Mouse (Mus musculus) hindbrain, embryonic 15.5 days (tissue): ENCODE data around the gene Stxbp6. TPM values are rescaled to one million over a fixed set of nuclear protein-coding genes. Genes with fewer than 3 reads are reported as not detected.
A peak's percentile ranks its signal among the peaks of the same experiment; 100 is the strongest.

Experiments
- ATAC-seq: fragments of 200-750 bp; cut with Nextera tagmentation; 2 replicates; pipeline ENCODE4 v1.8.0; 2017; ENCODE audit warnings: low read depth, moderate number of reproducible peaks, moderate TSS enrichment; ENCODE audit not compliant: low FRiP score
- H3K27ac ChIP-seq: fragments of 300-500 bp; sonication (generic); replicated peaks from 2 replicates; pipeline ENCODE4 v1.5.1; 2015; ENCODE audit warnings: mild to moderate bottlenecking, inconsistent platforms
- H3K27me3 ChIP-seq: fragments of 300-500 bp; sonication (generic); 2 replicates; pipeline ENCODE4 v1.6.1; 2015; ENCODE audit warnings: control low read depth, inconsistent platforms
- H3K36me3 ChIP-seq: fragments of 300-500 bp; sonication (generic); 2 replicates; pipeline ENCODE4 v1.6.1; 2015; ENCODE audit warnings: control low read depth, inconsistent platforms
- H3K4me1 ChIP-seq: fragments of 300-500 bp; sonication (generic); replicated peaks from 2 replicates; pipeline ENCODE4 v1.6.1; 2015; ENCODE audit warnings: control low read depth, inconsistent platforms
- H3K4me2 ChIP-seq: fragments of 300-500 bp; sonication (generic); 2 replicates; pipeline ENCODE4 v1.6.1; 2015; ENCODE audit warnings: moderate library complexity, mild to moderate bottlenecking, inconsistent platforms
- H3K4me3 ChIP-seq: fragments of 300-500 bp; sonication (generic); 2 replicates; pipeline ENCODE4 v1.5.1; 2015; ENCODE audit warnings: mild to moderate bottlenecking, inconsistent platforms
- H3K9ac ChIP-seq: fragments of 300-500 bp; sonication (generic); 2 replicates; pipeline ENCODE4 v1.6.1; 2015; ENCODE audit warnings: inconsistent platforms
- H3K9me3 ChIP-seq: fragments of 300-500 bp; sonication (generic); 2 replicates; pipeline ENCODE4 v1.6.1; 2016; ENCODE audit warnings: control low read depth, inconsistent platforms
- WGBS: fragments of 180-500 bp; shearing (Covaris S2); methylation state at CpG from one replicate; pipeline ENCODE4 v1.1.7; 2015; 5-methylcytosine and 5-hydroxymethylcytosine counted together
- polyA plus RNA-seq: library from polyadenylated mRNA; unstranded; fragments of >200 nt; fragmentation: Nextera tagmentation; extraction: Ambion mirVana; gene quantifications from 2 replicates; pipeline ENCODE4 v1.2.1, GENCODE M21; 2015

Gene Stxbp6
- polyA plus RNA-seq, 1 experiment from 2014 or later = 19.4 TPM

DNA sequence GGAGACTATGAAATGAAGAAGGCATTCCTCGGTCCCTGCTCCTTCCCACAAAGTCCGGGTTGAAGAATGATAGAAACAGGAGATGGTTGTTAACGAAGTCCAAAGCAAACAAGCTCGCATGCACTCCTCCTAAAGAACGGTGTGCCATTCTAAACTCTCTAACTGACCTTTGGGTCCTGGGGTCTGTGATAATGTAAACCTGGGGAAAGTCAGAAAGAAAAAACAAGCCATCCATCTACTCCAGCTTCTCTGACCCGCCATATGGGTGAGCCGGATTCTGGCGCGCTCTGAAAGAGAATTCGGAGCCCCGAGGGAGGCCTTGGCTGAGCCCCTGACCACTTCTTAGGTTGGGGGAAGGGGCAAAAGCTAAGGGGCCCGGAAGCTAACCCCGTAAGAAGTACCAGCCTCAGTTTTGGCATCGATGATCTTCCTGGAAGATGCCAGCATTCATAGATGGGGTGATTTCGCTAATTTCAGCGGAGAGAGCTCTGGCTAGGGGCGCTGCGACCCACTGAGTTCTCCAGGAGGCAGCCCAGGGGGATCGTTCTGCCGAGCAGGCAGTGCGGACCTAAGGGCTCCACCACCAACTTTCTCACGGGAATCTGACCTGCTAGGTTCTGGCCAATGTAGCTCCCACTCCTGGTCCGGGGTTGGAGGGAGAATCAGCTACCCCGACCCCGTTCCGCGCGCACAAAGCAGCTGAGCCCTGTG is 1.0 kb downstream of the Stxbp6 start:
- peak overlapping the region; percentile 71 for H3K27ac ChIP-seq
- H3K4me1 ChIP-seq = peaks cover 24% of the 10 kb centered on the region
- H3K36me3 ChIP-seq = no peaks in the 10 kb centered on the region
- ATAC-seq = peak; percentile 12
- no peaks in the 10 kb centered on the region for H3K27me3 ChIP-seq
- peak overlapping the region; percentile 75 for H3K9ac ChIP-seq
- peak overlapping the region; percentile 80 for H3K4me3 ChIP-seq
- no peaks in the 10 kb centered on the region for H3K9me3 ChIP-seq
- 1% methylated on average over 28 of the region's 28 CpGs for WGBS
- H3K4me2 ChIP-seq = peak overlapping the region; percentile 97

DNA sequence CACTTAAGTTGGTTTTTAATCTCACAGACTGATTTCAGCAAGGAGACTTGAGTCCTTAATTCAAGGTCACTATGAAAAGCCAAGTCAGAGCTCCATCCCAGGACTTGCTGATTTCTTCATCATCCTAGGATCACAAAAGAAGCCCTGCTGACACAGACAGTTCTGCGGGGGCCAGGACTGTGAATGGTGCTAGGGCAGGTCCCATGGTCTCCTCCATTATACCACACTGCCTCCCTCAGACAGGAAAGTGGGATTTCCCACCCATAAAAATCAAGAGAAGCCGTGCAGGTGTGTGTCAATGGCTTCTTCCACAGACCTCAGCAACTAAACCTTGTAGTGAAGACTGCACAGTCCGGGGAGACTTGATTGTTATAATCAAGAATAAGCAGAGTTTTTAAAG is 2.3 kb downstream of the Stxbp6 start:
- Histone ChIP-seq H3K4me3 (0 out of 2 replicates have a peak overlapping the region, but pooled peaks have one; percentile 80), H3K36me3 (no peaks in the 10 kb centered on the region), H3K9ac (no peak overlapping the region), H3K9me3 (no peaks in the 10 kb centered on the region), H3K27ac (no peak overlapping the region), H3K4me1 (peaks cover 29% of the 10 kb centered on the region), H3K4me2 (peak overlapping the region; percentile 97), H3K27me3 (no peaks in the 10 kb centered on the region)
- no peak for ATAC-seq
- 50% methylated on average over 3 of the region's 3 CpGs for WGBS

DNA sequence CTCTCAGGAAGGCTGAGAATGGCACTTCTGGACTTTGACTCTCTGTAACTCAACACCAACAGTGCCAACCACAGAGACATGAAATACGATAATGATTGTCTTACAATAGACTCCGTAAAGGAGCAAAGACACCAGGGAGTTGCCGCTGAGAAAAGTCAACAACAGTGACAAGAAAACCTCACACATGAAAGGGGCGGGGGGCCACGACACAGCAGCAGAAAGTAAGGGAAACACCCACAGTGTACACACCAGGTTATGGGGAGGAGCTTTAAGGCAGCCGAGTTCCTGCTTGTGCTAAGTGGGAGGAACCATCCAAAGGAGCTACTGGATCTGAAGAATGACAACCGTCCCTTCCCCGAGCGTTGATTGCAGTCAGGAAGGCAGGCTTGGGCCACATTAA is 4.3 kb downstream of the Stxbp6 start:
- WGBS = 62% methylated on average over 9 of the region's 9 CpGs
- Histone ChIP-seq H3K36me3 (no peaks in the 10 kb centered on the region), H3K4me3 (no peak overlapping the region), H3K4me2 (no peak overlapping the region), H3K9ac (no peak overlapping the region), H3K27ac (no peak overlapping the region), H3K27me3 (no peaks in the 10 kb centered on the region), H3K4me1 (peaks cover 26% of the 10 kb centered on the region), H3K9me3 (no peaks in the 10 kb centered on the region)
- no peak for ATAC-seq

DNA sequence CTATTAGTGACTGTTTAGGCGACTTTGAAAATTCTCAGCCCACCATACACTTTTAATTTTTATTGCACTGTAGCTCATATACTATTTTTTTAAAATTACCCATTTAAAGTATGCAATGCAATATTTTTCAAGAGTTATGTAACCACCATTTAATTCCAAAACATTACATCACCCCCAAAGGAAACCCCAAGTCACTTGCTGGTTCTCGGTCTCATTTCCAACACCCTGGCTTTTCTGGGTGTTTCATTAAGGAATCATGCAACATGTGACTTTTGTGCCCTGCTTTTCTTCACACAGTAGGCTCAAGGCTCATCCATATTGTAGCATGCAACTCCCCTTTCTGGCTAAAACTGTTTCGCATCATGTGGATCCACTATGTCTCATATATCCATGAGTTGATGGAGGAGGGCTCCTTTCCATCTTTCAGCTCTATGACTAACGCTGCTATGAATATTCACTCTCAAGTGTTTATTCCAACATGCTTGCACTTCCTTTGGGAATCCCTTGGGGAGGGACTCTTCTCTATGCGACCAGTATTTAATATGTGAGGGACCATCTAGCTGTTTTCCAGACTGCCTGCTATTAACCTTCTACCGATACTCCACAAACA is 6.3 kb downstream of the Stxbp6 start:
- Histone ChIP-seq H3K4me1 (peaks cover 10% of the 10 kb centered on the region), H3K36me3 (no peaks in the 10 kb centered on the region), H3K9me3 (no peaks in the 10 kb centered on the region), H3K4me2 (no peak overlapping the region), H3K27me3 (no peaks in the 10 kb centered on the region), H3K27ac (no peak overlapping the region), H3K9ac (no peak overlapping the region), H3K4me3 (no peak overlapping the region)
- ATAC-seq = no peak
- 85% methylated on average over 6 of the region's 6 CpGs for WGBS

DNA sequence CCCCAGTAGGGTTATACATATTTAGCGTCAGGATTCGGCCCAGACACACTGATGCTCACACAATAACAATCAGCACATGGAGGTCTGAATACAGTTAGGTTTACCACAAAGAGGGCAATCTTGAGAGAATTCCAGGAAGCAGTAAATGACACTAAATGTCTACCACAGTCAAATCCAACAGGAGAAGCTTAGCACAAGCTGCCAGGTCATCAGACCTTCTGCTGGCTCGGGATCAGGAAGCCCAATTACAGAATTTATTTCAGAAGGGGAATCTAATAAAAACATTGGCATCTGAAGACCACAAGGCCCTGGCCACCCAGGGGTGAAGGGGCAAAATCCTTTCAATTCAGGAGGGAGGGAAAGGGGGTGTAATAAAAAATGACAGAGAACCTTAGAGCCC is 6.8 kb downstream of the Stxbp6 start:
- H3K4me3 ChIP-seq = no peak overlapping the region
- peak overlapping the region; percentile 40 for H3K4me2 ChIP-seq
- 0 out of 2 replicates have a peak overlapping the region, but pooled peaks have one; percentile 36 for H3K27ac ChIP-seq
- H3K27me3 ChIP-seq = no peaks in the 10 kb centered on the region
- no peaks in the 10 kb centered on the region for H3K9me3 ChIP-seq
- 40% methylated on average over 3 of the region's 3 CpGs for WGBS
- no peak for ATAC-seq
- no peak overlapping the region for H3K9ac ChIP-seq
- no peaks in the 10 kb centered on the region for H3K36me3 ChIP-seq
- peaks cover 7% of the 10 kb centered on the region for H3K4me1 ChIP-seq

DNA sequence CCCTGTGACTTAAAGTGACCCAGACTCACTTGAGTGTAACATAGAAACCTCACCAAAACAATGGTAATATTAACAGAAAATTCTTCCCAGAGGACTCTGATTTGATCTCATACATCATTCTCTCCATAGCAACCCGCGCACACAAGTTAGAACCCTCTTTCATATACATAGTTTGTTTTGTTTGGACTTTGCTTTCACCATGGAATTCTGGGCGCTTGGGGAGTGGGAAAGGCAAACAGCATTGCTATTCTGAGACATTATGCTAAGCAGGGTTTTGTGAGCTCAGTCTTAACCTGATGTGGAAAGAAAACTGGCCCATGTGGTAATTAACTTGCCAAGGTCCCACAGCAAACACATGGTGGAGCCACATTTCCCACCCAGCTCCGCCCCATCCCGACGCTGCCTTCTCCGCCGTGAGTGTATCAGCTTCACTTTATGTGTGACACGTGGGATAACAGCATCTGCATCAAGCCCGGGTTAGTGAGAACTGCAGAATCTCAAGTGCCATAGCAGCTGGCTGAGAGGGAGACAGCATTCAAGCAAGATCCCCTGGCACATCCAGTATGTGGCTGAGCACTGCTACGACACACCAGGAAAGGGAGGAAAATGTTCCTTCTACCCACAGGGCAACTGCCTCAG is 7.3 kb downstream of the Stxbp6 start:
- Histone ChIP-seq H3K4me1 (peaks cover 7% of the 10 kb centered on the region), H3K36me3 (no peaks in the 10 kb centered on the region), H3K4me2 (peak overlapping the region; percentile 40), H3K27ac (0 out of 2 replicates have a peak overlapping the region, but pooled peaks have one; percentile 36), H3K9me3 (no peaks in the 10 kb centered on the region), H3K27me3 (no peaks in the 10 kb centered on the region), H3K9ac (no peak overlapping the region), H3K4me3 (no peak overlapping the region)
- WGBS = 33% methylated on average over 11 of the region's 11 CpGs
- peak; percentile 46 for ATAC-seq

DNA sequence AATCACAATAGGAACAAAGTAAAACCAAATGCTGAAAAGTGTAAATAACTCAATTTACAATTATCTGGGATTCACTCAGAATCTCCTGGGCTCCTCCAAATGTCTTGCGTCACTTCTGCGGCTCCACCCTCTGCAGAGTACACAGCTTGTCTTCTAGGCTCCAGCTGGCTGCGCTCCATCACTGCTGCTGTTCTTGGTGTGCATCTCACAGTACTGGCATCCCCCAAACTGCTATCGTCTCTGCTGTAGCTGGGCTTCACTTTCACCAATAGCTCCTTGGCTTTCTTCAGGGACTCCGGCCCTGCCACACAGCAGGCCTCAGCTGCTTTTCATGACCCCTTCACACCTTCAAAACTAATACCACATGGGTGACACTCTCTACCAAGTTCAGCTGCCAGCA is 10.9 kb downstream of the Stxbp6 start:
- no peak overlapping the region for H3K27ac ChIP-seq
- no peaks in the 10 kb centered on the region for H3K9me3 ChIP-seq
- WGBS = 82% methylated on average over 5 of the region's 5 CpGs
- no peak overlapping the region for H3K4me3 ChIP-seq
- no peak for ATAC-seq
- no peaks in the 10 kb centered on the region for H3K27me3 ChIP-seq
- H3K36me3 ChIP-seq = no peaks in the 10 kb centered on the region
- H3K4me2 ChIP-seq = no peak overlapping the region
- H3K9ac ChIP-seq = no peak overlapping the region
- peaks cover 7% of the 10 kb centered on the region for H3K4me1 ChIP-seq

DNA sequence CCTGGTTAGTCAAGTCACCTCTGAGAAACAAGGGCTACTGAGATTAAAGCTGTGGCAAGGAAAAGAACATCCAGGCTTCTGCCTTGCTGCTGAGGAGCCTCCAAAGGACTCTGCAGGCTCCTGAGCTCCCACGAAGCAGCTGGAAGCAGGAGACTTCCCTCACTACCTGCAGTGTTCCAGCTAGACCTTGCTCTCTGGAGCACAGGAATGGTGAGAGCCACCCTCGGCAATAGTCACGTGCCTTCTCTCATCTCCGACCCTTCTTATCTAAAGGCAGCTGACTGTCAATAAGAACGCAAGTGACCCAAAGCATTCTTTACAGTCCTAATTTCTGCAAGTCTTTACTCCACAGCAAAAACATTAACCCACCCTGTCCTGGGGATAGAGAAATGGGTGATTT is 13.2 kb downstream of the Stxbp6 start:
- ATAC-seq = no peak
- Histone ChIP-seq H3K9me3 (no peaks in the 10 kb centered on the region), H3K4me1 (no peaks in the 10 kb centered on the region), H3K9ac (no peak overlapping the region), H3K27me3 (no peaks in the 10 kb centered on the region), H3K27ac (no peak overlapping the region), H3K4me3 (no peak overlapping the region), H3K4me2 (no peak overlapping the region), H3K36me3 (no peaks in the 10 kb centered on the region)
- 68% methylated on average over 5 of the region's 5 CpGs for WGBS

DNA sequence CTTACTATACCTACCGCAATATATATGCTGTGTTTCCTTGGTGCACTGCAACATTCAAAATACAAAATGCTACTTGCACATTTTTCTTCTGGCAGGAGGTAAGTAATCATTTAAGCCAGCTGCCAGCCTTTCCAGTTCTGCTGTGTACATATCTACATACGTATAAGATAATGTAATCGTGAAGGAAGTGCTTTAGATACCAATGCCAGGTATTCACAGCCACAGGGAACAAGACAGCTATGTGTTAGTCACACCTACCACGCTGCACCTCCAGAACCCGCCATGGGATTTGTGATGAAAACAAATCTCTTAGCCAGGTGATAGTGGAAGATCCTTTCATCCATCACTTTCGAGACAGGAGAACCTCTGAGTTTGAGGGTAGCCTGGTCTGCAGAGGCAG is 13.7 kb downstream of the Stxbp6 start:
- WGBS = 91% methylated on average over 6 of the region's 6 CpGs
- Histone ChIP-seq H3K4me3 (no peak overlapping the region), H3K27me3 (no peaks in the 10 kb centered on the region), H3K4me2 (no peak overlapping the region), H3K36me3 (no peaks in the 10 kb centered on the region), H3K9ac (no peak overlapping the region), H3K4me1 (no peaks in the 10 kb centered on the region), H3K27ac (no peak overlapping the region), H3K9me3 (no peaks in the 10 kb centered on the region)
- ATAC-seq = no peak

DNA sequence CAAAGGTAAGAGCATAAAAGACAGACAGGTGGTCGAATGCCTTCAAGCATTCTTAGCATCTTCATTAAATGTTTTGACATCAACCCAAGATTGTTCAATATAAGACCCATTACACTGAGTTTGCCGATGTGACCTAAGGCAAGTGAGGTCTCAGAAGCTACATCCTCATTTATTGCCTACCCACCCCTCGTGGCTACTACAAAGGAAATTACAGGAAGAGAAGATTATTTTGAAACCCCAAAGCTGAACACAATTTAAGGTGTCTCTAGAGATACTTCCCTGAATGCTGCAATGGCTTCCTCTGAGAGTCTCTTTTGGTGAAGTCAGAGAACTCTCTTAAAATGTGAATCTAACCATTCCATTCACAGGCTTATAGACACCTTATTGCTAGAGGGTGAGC is 16.5 kb downstream of the Stxbp6 start:
- H3K36me3 ChIP-seq = no peaks in the 10 kb centered on the region
- no peak overlapping the region for H3K4me3 ChIP-seq
- no peak overlapping the region for H3K27ac ChIP-seq
- WGBS = 86% methylated on average over 3 of the region's 3 CpGs
- ATAC-seq = no peak
- no peaks in the 10 kb centered on the region for H3K27me3 ChIP-seq
- H3K9ac ChIP-seq = no peak overlapping the region
- H3K4me1 ChIP-seq = no peaks in the 10 kb centered on the region
- no peak overlapping the region for H3K4me2 ChIP-seq
- no peaks in the 10 kb centered on the region for H3K9me3 ChIP-seq

DNA sequence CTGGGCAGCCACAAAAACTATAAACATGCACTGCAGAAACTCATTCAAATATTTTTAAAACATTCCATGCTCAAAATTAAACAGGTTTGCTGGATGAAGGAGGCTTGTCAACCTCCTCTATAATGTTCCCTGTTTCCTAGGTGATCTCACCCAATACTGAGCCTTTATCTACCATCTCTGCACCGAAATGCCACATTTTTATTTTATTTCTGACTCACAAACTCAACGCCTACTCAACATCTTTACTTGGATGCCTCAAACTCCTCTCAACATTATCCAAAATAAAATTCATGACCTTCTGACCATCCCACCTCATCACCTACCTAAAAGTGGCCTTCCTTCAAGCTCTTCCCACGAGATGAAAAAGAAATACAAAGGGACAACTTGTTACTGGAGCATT is 18.1 kb downstream of the Stxbp6 start:
- ATAC-seq = no peak
- no peak overlapping the region for H3K9ac ChIP-seq
- H3K4me2 ChIP-seq = no peak overlapping the region
- H3K36me3 ChIP-seq = no peaks in the 10 kb centered on the region
- no peak overlapping the region for H3K4me3 ChIP-seq
- WGBS = 87% methylated on average over 3 of the region's 3 CpGs
- H3K27ac ChIP-seq = no peak overlapping the region
- no peaks in the 10 kb centered on the region for H3K9me3 ChIP-seq
- H3K4me1 ChIP-seq = no peaks in the 10 kb centered on the region
- H3K27me3 ChIP-seq = no peaks in the 10 kb centered on the region

DNA sequence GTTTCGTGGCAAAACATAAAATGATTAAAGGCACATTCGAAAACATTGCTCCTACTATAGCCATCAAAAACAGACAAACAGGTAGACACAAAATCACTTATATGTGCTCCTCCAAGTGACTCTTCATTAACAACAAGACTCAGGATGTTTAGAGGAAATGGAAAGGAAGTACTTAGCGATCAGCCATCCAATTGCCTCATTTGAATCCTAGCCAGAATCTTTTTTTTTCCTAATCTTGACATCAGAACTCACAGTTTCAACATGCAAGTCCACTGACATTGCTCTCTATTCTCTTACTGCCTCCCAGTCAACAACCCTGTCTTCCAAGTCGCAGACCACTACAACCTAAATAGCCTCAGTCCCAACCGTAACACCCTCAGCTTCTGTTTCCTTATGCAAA is 21.2 kb downstream of the Stxbp6 start:
- no peaks in the 10 kb centered on the region for H3K9me3 ChIP-seq
- no peak overlapping the region for H3K4me3 ChIP-seq
- H3K4me2 ChIP-seq = no peak overlapping the region
- no peak overlapping the region for H3K9ac ChIP-seq
- WGBS = 90% methylated on average over 5 of the region's 5 CpGs
- H3K36me3 ChIP-seq = no peaks in the 10 kb centered on the region
- H3K27ac ChIP-seq = no peak overlapping the region
- no peaks in the 10 kb centered on the region for H3K27me3 ChIP-seq
- no peaks in the 10 kb centered on the region for H3K4me1 ChIP-seq
- no peak for ATAC-seq
